Mouse (Mus musculus): ENCODE data around the gene Dyrk4.
A peak's percentile ranks its signal among the peaks of the same experiment; 100 is the strongest.

DNA sequence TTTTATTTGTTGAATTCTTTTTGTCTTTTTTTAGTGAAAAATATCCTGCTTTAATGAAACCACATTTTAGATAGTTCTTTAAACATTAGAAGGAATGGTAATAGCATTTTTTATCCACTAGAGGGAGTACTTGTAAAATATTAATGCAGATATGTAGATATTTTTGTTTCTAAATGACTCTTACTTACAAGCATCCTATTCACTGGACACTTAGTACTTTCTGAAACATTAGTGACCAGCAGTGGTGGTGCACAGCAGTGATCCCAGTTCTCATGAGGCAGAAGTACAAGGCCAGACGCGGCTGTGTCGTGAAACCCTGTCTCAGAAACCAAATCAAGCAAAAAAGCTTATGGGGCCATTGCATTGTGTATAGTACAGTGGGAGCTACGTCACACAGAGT, 26.7 kb upstream of the Dyrk4 start:
- TF ChIP-seq POLR2A (IDR thresholded peaks at IDR 0.05; ENCODE audit: extremely low read depth, insufficient read depth, low read length) (no peak), CTCF (IDR thresholded peaks at IDR 0.05; ENCODE audit: extremely low read depth, insufficient read depth, low read length) (0 out of 2 replicates have a peak, but pooled peaks have one; percentile 4)
